16 mouse cellular contexts compared by ENCODE assay signal in genomic region chr2:167429596-167429995, GRCm38 (mm10).
"Had no signal": no experiment of that assay in that cellular context is flagged by ENCODE, and none has a peak within 500 bp of the region (broad histone marks: within the 10 kb centered on the region; RNA-seq: fewer than 3 reads in every experiment).

No protein-coding gene starts in this region.

- ATAC-seq: intestine, embryonic 16.5 days; lung, postnatal 0 days had no signal

- H3K4me1 ChIP-seq: limb, embryonic 10.5 days; midbrain, embryonic 10.5 days; neural tube, embryonic 15.5 days had no signal

- H3K27ac ChIP-seq: layer of hippocampus, adult 2 months; left cerebral cortex, adult 2 months; limb, embryonic 10.5 days; midbrain, embryonic 10.5 days; neural tube, embryonic 15.5 days; stomach, postnatal 0 days had no signal

- H3K27me3 ChIP-seq: neural tube, embryonic 15.5 days had no signal

- H3K4me2 ChIP-seq: neural tube, embryonic 15.5 days had no signal

- H3K4me3 ChIP-seq: layer of hippocampus, adult 2 months; left cerebral cortex, adult 2 months; limb, embryonic 10.5 days; midbrain, embryonic 10.5 days; myocyte; neural tube, embryonic 15.5 days had no signal

- H3K9ac ChIP-seq: neural tube, embryonic 15.5 days had no signal

- DNase-seq: kidney, adult 2 months; kidney, postnatal 4 days; lung, adult 2 months; lung, postnatal 4 days; midbrain, embryonic 14.5 days; right cerebral cortex, adult 18-20 months; thymus, postnatal 4 days had no signal

- H3K9me3 ChIP-seq: limb, embryonic 10.5 days; midbrain, embryonic 10.5 days; neural tube, embryonic 15.5 days had no signal
